Mouse (Mus musculus): Measurements from ENCODE around the gene Sema3a. TPM values are rescaled to one million over a fixed set of nuclear protein-coding genes. Genes with fewer than 3 reads are reported as not detected.

Sema3a gene
- total RNA-seq (2021) = 10 to 100 TPM in 1 of 2 experiments, 1 to 10 TPM in 1; 8.0 to 13.8 TPM
- long read RNA-seq, experiment 1, full-length matches to known transcripts = 8 of 12 reads
- long read RNA-seq, experiment 1, partial matches to known transcripts = 0 of 12 reads
- long read RNA-seq, experiment 1, other reads (novel, unspliced or antisense) = 4 of 12 reads
- long read RNA-seq, experiment 2, full-length matches to known transcripts = 4 of 9 reads
- long read RNA-seq, experiment 2, partial matches to known transcripts = 1 of 9 reads
- long read RNA-seq, experiment 2, other reads (novel, unspliced or antisense) = 4 of 9 reads

GRCm38 (mm10) chr5:13125241-13125692 is at the start of gene Sema3a:
Gene Sema3a, plus strand, starts transcription at chr5:13125414.
- no peak for DNase-seq

GRCm38 (mm10) chr5:13084777-13085439 is 40.3 kb upstream of the Sema3a start:
- no peak for DNase-seq

GRCm38 (mm10) chr5:13090431-13090830 is 34.8 kb upstream of the Sema3a start:
- no peak for DNase-seq

GRCm38 (mm10) chr5:13109522-13109921 is 15.7 kb upstream of the Sema3a start:
- DNase-seq = no peak

DNA sequence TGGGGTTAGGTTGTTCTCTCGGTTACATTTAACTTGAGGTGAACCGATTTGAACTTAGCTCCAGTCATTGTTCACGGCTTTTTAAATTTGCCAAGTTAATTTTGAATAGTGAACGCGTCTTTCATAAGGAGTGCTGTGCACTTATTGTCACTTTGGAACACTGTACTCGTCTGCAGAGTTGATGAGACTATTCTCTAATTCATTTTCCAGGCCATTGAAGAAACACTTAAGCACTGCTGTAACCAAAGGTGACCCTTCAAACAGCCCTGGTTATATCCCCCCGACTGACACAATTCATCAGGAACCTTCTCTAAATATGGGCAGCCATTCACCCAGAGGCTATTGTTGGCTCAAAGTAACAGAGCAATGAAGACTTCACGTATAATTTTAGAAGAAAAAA is 8.0 kb upstream of the Sema3a start:
- no peak for DNase-seq

DNA sequence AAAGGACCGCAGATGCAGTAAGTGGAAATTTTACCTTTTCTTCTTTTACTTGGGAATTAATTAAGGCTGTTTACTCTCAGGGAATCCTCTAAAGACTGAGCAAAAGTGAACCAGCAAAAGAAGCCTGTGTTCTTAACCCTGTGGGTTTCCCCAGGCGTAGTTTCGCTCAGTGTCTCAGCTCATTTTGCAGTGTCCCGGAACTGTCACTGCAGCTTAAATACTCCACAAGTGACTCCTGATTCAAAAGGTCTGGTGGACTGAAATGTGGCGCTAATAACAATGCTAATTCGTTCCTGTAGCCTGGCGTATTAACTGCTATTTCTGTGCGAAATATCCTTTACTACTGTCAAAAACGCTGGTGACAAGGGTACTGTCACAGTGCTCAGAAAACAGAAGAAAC is 543 bp downstream of the Sema3a start:
- DNase-seq = no peak

- no peak for DNase-seq
Observed at GRCm38 (mm10) chr5:13126196-13126595, 982 bp downstream of the Sema3a start.

GRCm38 (mm10) chr5:13127121-13127520 is 1.9 kb downstream of the Sema3a start:
- no peak for DNase-seq

DNA sequence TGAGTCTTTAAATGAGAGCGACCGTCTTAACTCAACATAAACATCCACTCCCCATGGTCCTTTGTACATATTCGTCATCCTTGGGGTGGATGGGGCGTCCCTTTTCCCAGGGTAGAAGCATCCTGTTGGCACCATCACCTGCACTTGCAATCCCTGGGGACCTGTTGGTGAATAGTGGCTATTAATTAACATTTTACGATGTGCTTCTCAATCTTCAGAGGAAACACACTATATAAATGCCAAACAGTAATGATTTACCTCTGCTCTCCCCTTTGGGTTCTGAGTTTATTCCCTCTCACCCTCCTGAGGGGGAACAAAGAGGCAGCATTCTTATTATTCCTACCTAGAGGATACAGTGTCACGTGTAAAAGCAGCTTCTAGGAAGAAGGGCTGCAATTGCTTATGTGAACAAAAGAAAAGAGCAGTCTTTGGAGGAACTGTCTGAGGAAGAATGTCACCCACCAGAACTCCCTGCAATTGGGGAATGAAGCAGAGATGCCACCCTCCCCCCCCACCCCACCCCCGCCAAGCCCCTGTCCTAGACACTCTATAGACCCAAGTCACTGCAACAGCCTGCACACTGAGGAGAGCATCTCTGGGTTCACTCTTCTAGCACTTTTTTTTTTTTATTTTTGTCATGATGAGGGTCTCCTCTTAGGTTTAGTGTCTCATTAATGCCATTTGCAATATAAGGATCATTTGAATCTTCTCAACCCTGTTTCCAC is 19.7 kb downstream of the Sema3a start:
- no peak for DNase-seq

GRCm38 (mm10) chr5:13149909-13150308 is 24.7 kb downstream of the Sema3a start:
- DNase-seq = no peak

GRCm38 (mm10) chr5:13151002-13151401 is 25.8 kb downstream of the Sema3a start:
- no peak for DNase-seq

DNA sequence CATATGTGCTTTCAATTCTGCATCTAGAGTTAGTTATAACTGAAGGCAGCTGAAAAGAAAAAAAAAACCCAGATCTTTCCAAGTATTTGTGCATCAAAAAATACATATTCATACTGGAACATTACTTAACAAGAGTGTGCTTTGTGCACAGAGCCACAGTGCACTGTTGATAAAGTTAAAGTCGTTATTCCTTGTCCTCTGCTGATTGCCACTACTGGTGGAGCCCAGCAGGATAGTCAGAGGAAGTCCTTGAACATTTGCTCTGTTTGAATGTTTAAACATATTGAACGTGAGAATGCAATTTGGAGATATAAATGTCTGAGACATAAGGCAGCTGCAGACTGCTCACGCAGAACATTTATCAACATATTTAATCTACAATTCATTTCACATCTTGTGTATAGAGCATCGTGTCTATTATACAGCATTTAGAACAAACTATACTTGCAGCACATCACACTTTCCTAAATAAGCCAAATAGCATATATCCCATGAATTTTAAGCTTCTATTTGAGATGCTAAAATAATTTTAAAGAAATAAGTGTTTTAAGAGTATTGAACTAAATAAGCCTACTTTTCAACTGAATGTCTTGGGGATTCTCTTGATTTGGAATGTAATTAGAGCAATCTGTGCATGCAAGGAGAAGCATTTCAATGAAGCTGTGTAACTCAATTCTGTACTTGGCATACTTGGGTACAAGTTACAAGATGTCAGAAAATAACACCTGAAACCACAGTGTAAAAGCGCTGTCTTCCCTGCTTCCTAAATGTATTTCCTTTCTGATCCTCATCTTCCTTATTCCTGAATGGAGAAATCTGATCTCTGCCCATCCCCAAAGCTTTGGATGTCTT is 32.8 kb downstream of the Sema3a start:
- DNase-seq = no peak

- DNase-seq = no peak
Observed at GRCm38 (mm10) chr5:13182186-13182585, 57.0 kb downstream of the Sema3a start.

- DNase-seq = no peak
Observed at GRCm38 (mm10) chr5:13197886-13198285, 72.7 kb downstream of the Sema3a start.

DNA sequence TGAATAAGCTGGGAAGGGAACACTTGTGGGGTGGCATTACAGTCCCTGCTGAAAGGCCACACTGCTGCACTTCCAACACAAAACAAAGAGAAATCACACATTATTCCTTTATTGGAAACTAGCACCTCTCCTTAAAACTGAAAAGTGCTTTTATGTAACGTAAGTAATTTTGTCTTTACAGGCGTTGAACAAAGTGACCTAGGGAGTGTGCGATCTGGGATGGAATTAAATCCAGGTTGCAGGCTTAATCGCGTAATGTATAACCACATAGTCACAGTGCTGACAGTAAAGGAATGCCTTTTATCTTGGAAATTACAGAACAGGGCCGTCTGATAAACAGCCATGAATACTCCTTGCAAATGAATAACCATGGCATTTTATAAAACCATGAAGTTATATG is 74.5 kb downstream of the Sema3a start:
- no peak for DNase-seq

- no peak for DNase-seq
Observed at GRCm38 (mm10) chr5:13255353-13255752, 130.1 kb downstream of the Sema3a start.

DNA sequence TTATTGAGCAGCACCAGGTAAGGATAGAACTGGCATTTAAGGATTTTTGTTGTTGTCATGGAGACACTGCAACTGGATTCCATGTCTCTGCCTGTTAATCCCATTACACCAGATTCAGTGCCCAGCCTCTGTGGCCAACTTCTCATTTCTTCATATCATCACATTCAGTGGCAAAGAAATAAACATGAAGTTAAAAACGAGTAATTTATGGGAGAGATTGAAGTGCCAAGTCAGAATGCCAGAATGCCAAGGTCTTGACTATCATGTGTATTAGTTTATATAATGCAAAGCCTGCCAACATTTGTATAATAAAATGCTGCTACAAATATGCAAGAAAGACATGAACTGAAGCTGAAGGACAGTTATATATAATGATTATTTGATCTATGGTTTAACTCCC is 131.1 kb downstream of the Sema3a start:
- DNase-seq = no peak

DNA sequence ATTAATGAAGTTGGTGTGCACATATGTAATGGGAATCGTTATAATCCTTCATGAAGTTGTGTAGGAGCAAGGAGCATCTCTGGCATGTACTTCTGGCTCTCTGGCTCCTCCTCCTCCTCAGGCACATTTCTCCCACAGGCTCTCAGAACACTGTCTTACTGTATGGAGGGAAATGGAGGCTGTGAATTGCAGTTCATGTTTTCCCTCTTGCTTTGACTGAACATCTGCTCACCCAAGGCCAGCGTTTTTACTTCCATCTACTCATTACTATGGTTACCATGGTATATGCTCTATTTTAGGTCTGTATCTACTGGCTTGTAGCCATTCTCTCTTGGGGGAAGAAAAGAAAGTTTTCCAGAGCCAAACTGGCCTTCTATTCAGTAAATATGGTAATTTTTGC is 137.9 kb downstream of the Sema3a start:
- DNase-seq = no peak

DNA sequence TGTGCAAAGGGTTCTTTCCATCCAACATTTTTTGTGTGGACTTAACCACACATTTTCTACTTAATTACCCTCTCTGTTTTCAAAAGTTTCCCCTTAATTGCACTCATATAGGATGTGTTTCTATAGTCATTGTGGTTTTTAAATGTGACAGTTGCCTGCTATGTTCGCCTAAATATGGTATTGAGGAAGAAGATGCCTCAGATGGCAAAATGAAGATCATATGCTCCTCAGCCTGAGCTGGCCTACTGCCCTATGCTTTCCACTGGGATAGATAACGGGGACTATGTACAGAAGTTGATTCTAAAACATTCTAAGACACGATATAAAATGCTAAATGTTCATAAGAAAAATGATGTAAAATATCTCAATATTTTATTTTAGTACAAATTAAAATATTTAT is 138.3 kb downstream of the Sema3a start:
- no peak for DNase-seq

DNA sequence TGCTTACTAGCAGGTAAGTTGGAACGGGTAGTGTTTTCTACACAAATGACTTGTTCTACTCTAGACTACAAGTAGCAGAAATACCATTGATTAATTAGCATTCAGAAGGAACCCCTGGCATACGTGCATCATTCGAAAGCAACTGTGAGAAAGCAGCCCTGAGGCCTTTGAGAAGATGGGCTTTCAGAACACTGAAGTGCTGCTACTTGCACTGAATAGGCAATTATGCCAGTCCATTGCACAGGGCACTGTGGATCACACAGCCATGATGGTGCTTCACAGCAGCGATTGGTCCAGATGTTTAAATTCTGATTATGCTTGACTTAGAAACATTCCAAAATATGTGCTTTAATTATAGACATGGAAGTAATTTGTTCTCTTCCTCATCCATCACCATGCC is 187.5 kb downstream of the Sema3a start:
- DNase-seq = no peak

DNA sequence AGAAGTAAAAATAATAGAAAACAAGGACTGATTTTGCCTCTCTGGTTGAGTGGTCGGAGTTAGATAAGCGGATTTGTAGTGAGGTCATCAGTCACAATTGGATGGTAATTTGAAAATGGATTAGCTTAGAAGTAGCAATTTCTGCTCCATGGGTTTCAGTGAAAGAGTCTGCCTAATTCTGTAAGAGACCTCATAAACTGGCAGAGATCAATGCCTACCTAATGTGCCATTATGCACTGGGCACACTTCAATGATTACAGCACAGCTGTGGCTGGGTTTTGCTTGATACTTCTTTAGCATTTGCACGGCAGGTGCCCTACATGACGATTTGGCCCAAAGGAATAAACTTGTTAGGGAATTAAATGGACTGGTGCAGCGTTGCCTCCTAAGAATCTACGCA is 188.8 kb downstream of the Sema3a start:
- DNase-seq = no peak

- no peak for DNase-seq
Observed at GRCm38 (mm10) chr5:13318728-13319429, 193.7 kb downstream of the Sema3a start.
